Mouse (Mus musculus) hindbrain, embryonic 15.5 days (tissue): ENCODE data around the gene Chchd10. TPM values are rescaled to one million over a fixed set of nuclear protein-coding genes. Genes with fewer than 3 reads are reported as not detected.

ENCODE experiments used
- ATAC-seq: fragments of 200-750 bp; cut with Nextera tagmentation; 2 replicates; pipeline ENCODE4 v1.8.0; 2017; ENCODE audit warnings: low read depth, moderate number of reproducible peaks, moderate TSS enrichment; ENCODE audit not compliant: low FRiP score
- H3K27ac ChIP-seq: fragments of 300-500 bp; sonication (generic); replicated peaks from 2 replicates; pipeline ENCODE4 v1.5.1; 2015; ENCODE audit warnings: mild to moderate bottlenecking, inconsistent platforms
- H3K27me3 ChIP-seq: fragments of 300-500 bp; sonication (generic); 2 replicates; pipeline ENCODE4 v1.6.1; 2015; ENCODE audit warnings: control low read depth, inconsistent platforms
- H3K36me3 ChIP-seq: fragments of 300-500 bp; sonication (generic); 2 replicates; pipeline ENCODE4 v1.6.1; 2015; ENCODE audit warnings: control low read depth, inconsistent platforms
- H3K4me1 ChIP-seq: fragments of 300-500 bp; sonication (generic); replicated peaks from 2 replicates; pipeline ENCODE4 v1.6.1; 2015; ENCODE audit warnings: control low read depth, inconsistent platforms
- H3K4me2 ChIP-seq: fragments of 300-500 bp; sonication (generic); 2 replicates; pipeline ENCODE4 v1.6.1; 2015; ENCODE audit warnings: moderate library complexity, mild to moderate bottlenecking, inconsistent platforms
- H3K4me3 ChIP-seq: fragments of 300-500 bp; sonication (generic); 2 replicates; pipeline ENCODE4 v1.5.1; 2015; ENCODE audit warnings: mild to moderate bottlenecking, inconsistent platforms
- H3K9ac ChIP-seq: fragments of 300-500 bp; sonication (generic); 2 replicates; pipeline ENCODE4 v1.6.1; 2015; ENCODE audit warnings: inconsistent platforms
- H3K9me3 ChIP-seq: fragments of 300-500 bp; sonication (generic); 2 replicates; pipeline ENCODE4 v1.6.1; 2016; ENCODE audit warnings: control low read depth, inconsistent platforms
- WGBS: fragments of 180-500 bp; shearing (Covaris S2); methylation state at CpG from one replicate; pipeline ENCODE4 v1.1.7; 2015; 5-methylcytosine and 5-hydroxymethylcytosine counted together
- polyA plus RNA-seq: library from polyadenylated mRNA; unstranded; fragments of >200 nt; fragmentation: Nextera tagmentation; extraction: Ambion mirVana; gene quantifications from 2 replicates; pipeline ENCODE4 v1.2.1, GENCODE M21; 2015

Gene Chchd10
- polyA plus RNA-seq, 1 experiment from 2014 or later, result 139 TPM

GRCm38 (mm10) chr10:75942736-75943477, 10.0 kb downstream of the Chchd10 start, which contains the start of gene Vpreb3:
Gene Vpreb3, plus strand, starts transcription at chr10:75943057.
- 79% methylated on average over 15 of the region's 15 CpGs for WGBS

GRCm38 (mm10) chr10:75944066-75944772, 11.3 kb downstream of the Chchd10 start:
- ATAC-seq, result no peak
- H3K9ac ChIP-seq, result no peak overlapping the region
- no peak overlapping the region for H3K4me2 ChIP-seq
- H3K4me3 ChIP-seq, result no peak overlapping the region
- peaks cover 1% of the 10 kb centered on the region; the same call in 1 of the 2 replicates for H3K27me3 ChIP-seq
- peaks cover 8% of the 10 kb centered on the region; the same call in 1 of the 2 replicates for H3K4me1 ChIP-seq
- 11% methylated on average over 11 of the region's 11 CpGs for WGBS
- H3K9me3 ChIP-seq, result no peaks in the 10 kb centered on the region
- 0 out of 2 replicates have a peak overlapping the region, but pooled peaks have one; percentile 25 for H3K27ac ChIP-seq
- H3K36me3 ChIP-seq, result no peaks in the 10 kb centered on the region

More at GRCm38 (mm10) chr10:75942736-75943477, 10.0 kb downstream of the Chchd10 start, which contains the start of gene Vpreb3:
- Histone ChIP-seq H3K4me3 (no peak within 1 kb of the TSS), H3K9me3 (no peaks in the 10 kb centered on the region), H3K4me1 (peaks cover 8% of the 10 kb centered on the region; the same call in 1 of the 2 replicates), H3K27ac (no peak within 1 kb of the TSS), H3K36me3 (no peaks in the 10 kb centered on the region), H3K27me3 (no peaks in the 10 kb centered on the region), H3K9ac (no peak within 1 kb of the TSS), H3K4me2 (no peak within 1 kb of the TSS)
- no peak for ATAC-seq

- H3K4me3 ChIP-seq, result no peak overlapping the region
- H3K4me2 ChIP-seq, result no peak overlapping the region
- H3K4me1 ChIP-seq, result peaks cover 8% of the 10 kb centered on the region; the same call in 1 of the 2 replicates
- no peak for ATAC-seq
- peaks cover 4% of the 10 kb centered on the region; the same call in 1 of the 2 replicates for H3K27me3 ChIP-seq
- WGBS, result 92% methylated on average over 7 of the region's 7 CpGs
- no peak overlapping the region for H3K27ac ChIP-seq
- H3K36me3 ChIP-seq, result no peaks in the 10 kb centered on the region
- H3K9me3 ChIP-seq, result no peaks in the 10 kb centered on the region
- no peak overlapping the region for H3K9ac ChIP-seq
Measured at GRCm38 (mm10) chr10:75945213-75945612, 12.3 kb downstream of the Chchd10 start.

GRCm38 (mm10) chr10:75945896-75946295, 13.0 kb downstream of the Chchd10 start:
- H3K4me3 ChIP-seq, result no peak overlapping the region
- no peak overlapping the region for H3K4me2 ChIP-seq
- no peak overlapping the region for H3K27ac ChIP-seq
- H3K4me1 ChIP-seq, result peaks cover 15% of the 10 kb centered on the region
- no peak for ATAC-seq
- H3K9me3 ChIP-seq, result no peaks in the 10 kb centered on the region
- peaks cover 4% of the 10 kb centered on the region; the same call in 1 of the 2 replicates for H3K27me3 ChIP-seq
- no peaks in the 10 kb centered on the region for H3K36me3 ChIP-seq
- 85% methylated on average over 7 of the region's 7 CpGs for WGBS
- no peak overlapping the region for H3K9ac ChIP-seq

- Histone ChIP-seq H3K9me3 (no peaks in the 10 kb centered on the region), H3K4me3 (no peak overlapping the region), H3K4me1 (peaks cover 22% of the 10 kb centered on the region), H3K27me3 (peaks cover 6% of the 10 kb centered on the region; the same call in 1 of the 2 replicates), H3K9ac (no peak overlapping the region), H3K4me2 (no peak overlapping the region), H3K27ac (no peak overlapping the region), H3K36me3 (no peaks in the 10 kb centered on the region)
- no peak for ATAC-seq
- WGBS, result 82% methylated on average over 5 of the region's 5 CpGs
Measured at GRCm38 (mm10) chr10:75948079-75948478, 15.1 kb downstream of the Chchd10 start.

GRCm38 (mm10) chr10:75949053-75950045, 16.4 kb downstream of the Chchd10 start:
- no peaks in the 10 kb centered on the region for H3K36me3 ChIP-seq
- H3K4me1 ChIP-seq, result peaks cover 18% of the 10 kb centered on the region
- H3K9me3 ChIP-seq, result no peaks in the 10 kb centered on the region
- no peak overlapping the region for H3K4me3 ChIP-seq
- H3K27ac ChIP-seq, result no peak overlapping the region
- H3K4me2 ChIP-seq, result no peak overlapping the region
- H3K9ac ChIP-seq, result no peak overlapping the region
- WGBS, result 83% methylated on average over 22 of the region's 22 CpGs
- H3K27me3 ChIP-seq, result peaks cover 6% of the 10 kb centered on the region; the same call in 1 of the 2 replicates
- no peak for ATAC-seq

GRCm38 (mm10) chr10:75950791-75951210, 17.9 kb downstream of the Chchd10 start:
- H3K27me3 ChIP-seq, result peaks cover 6% of the 10 kb centered on the region; the same call in 1 of the 2 replicates
- no peak overlapping the region for H3K27ac ChIP-seq
- H3K9ac ChIP-seq, result peak overlapping the region; percentile 39
- peak overlapping the region; percentile 74 for H3K4me2 ChIP-seq
- peak; percentile 57 for ATAC-seq
- 2% methylated on average over 20 of the region's 23 CpGs for WGBS
- no peaks in the 10 kb centered on the region for H3K36me3 ChIP-seq
- peaks cover 15% of the 10 kb centered on the region for H3K4me1 ChIP-seq
- H3K4me3 ChIP-seq, result peak overlapping the region; percentile 36
- no peaks in the 10 kb centered on the region for H3K9me3 ChIP-seq

- ATAC-seq, result 0 out of 2 replicates have a peak, but pooled peaks have one; percentile 21
- 4% methylated on average over 13 of the region's 13 CpGs for WGBS
- H3K4me1 ChIP-seq, result peaks cover 15% of the 10 kb centered on the region
Measured at GRCm38 (mm10) chr10:75951424-75952050, 18.6 kb downstream of the Chchd10 start.

GRCm38 (mm10) chr10:75954381-75954811, 21.5 kb downstream of the Chchd10 start, which contains the start of gene Gm5134:
Gene Gm5134, plus strand, starts transcription at chr10:75954514.
- Histone ChIP-seq H3K4me2 (peak within 1 kb of the TSS; percentile 47), H3K4me3 (peak within 1 kb of the TSS; percentile 7; the same call in 1 of the 2 replicates), H3K9ac (no peak within 1 kb of the TSS), H3K36me3 (no peaks in the 10 kb centered on the region), H3K4me1 (peaks cover 15% of the 10 kb centered on the region), H3K27me3 (peaks cover 4% of the 10 kb centered on the region; the same call in 1 of the 2 replicates), H3K27ac (no peak within 1 kb of the TSS), H3K9me3 (no peaks in the 10 kb centered on the region)
- no peak for ATAC-seq
- 24% methylated on average over 20 of the region's 20 CpGs for WGBS

More at GRCm38 (mm10) chr10:75951424-75952050, 18.6 kb downstream of the Chchd10 start:
- Histone ChIP-seq H3K4me3 (peak overlapping the region; percentile 36), H3K27ac (no peak overlapping the region), H3K4me2 (peak overlapping the region; percentile 74), H3K27me3 (peaks cover 6% of the 10 kb centered on the region; the same call in 1 of the 2 replicates), H3K9me3 (no peaks in the 10 kb centered on the region), H3K36me3 (no peaks in the 10 kb centered on the region), H3K9ac (peak overlapping the region; percentile 39; the same call in 1 of the 2 replicates)

GRCm38 (mm10) chr10:75973846-75974245, 40.9 kb downstream of the Chchd10 start:
- no peaks in the 10 kb centered on the region for H3K9me3 ChIP-seq
- ATAC-seq, result no peak
- WGBS, result 94% methylated on average over 10 of the region's 10 CpGs

More at GRCm38 (mm10) chr10:75973846-75974245, 40.9 kb downstream of the Chchd10 start:
- no peak overlapping the region for H3K9ac ChIP-seq
- no peaks in the 10 kb centered on the region for H3K27me3 ChIP-seq
- no peak overlapping the region for H3K27ac ChIP-seq
- H3K4me1 ChIP-seq, result no peaks in the 10 kb centered on the region
- H3K4me3 ChIP-seq, result no peak overlapping the region
- no peaks in the 10 kb centered on the region for H3K36me3 ChIP-seq
- no peak overlapping the region for H3K4me2 ChIP-seq
